Mouse (Mus musculus) 3134 (cell line): ENCODE data around the gene Apoa1.

Experiments used
- DNase-seq: peaks from one replicate; pipeline ENCODE4 v3.0.0-alpha.2; 2011; ENCODE audit warnings: low spot score; ENCODE audit not compliant: insufficient read length; ENCODE audit errors: extremely low read depth

Apoa1 gene

DNA sequence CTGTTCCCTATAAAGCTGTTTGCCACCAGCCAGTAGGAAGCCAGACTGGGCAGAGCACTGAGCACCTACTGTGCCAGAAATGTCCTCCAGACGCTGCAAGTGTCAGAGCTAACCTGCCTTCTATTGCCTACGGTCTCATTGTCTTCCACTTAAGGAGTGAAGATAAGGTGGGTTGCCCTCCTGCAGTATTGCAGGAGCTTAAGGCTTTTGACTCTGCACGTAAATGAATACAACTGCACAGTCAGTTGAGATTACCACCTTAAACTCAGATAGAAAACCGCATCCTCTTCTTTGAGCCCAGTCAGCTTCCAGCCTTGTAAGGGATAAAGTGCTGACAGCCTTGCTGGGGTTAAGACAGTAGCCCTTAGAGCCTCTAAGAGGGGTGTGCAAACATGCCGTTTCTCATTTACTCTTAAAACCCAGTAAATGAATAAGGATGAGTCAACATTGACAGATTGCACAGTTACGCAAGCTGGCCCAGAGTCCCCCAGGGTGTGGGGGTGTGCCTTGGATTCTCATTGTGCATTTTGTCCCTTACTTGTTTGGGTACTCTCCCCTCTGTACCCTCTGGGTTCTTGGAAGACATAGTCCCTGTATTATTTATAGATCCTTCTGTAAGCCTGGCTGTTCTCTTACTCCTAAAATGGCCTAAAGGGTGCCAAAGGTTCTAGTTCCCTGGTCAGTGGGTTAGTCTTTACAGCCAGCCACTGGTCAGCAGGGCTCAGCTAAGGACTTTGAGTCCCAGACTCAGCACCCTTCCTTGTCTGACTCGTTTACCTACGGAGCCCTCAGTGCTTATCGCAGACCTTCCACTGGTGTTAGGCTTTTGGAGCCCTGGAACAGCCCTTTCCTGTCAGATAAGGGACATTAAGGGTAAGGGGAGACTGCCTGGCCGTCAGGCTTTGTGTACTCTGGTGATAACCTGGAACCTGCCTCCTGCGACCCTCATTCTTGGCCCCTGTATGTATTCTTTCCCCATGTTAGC is 12.8 kb upstream of the Apoa1 start:
- no peak for DNase-seq

DNA sequence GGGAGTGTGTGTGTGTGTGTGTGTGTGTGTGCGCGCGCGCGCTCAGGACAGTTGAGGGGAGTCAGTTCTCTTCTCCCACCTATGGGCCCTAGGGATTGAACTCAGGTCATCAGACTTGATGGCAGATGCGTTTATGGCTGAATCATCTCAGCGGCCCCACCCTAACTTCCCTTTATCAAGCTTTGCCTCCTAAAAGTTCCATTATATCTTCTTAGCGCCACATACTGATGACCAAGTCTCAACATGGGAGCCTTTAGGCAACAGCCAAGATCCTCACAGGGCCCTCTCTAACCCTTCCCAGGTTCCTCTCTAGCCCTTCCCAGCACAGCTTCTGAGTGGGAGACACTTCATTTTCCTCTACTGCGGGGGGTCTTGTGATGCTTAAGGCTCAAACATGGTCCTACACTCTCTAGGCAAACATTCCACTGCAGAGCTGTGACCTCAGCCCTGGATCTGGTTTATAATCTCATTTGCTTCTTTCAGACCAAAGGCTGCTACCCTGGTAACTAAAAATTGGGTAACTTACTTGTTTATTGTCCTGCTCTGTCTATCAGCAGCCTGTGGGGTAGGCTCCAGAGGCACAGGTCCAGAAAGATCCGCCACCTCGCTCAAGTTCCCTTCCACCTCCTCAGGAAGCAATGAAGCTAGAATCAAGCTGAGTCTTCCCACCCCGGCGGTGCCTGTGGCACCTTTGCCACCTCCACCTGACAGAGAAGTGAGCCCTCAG is 11.5 kb upstream of the Apoa1 start:
- no peak for DNase-seq

DNA sequence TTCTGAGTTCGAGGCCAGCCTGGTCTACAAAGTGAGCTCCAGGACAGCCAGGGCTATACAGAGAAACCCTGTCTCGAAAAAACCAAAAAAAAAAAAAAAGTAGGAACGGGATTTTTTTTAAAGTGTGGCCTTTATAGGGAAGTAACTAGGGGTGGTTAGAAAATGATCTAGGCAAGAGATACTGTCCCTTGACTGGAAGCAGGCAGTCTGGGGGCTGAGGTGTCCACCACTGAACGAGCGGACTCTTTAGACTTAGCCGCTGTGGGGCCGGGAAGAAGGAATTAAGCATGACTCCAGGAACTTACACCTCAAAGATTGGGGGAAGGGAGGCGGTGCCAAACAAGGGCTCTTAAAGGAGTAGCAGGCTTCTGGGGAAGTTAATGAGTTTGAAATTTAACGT is 10.2 kb upstream of the Apoa1 start:
- no peak for DNase-seq

- no peak for DNase-seq
These were observed 5.3 kb upstream of the Apoa1 start for GRCm38 (mm10) chr9:46223090-46223489.

- no peak for DNase-seq
These were observed 4.3 kb upstream of the Apoa1 start for GRCm38 (mm10) chr9:46224101-46224500.

GRCm38 (mm10) chr9:46224945-46225660 is 3.3 kb upstream of the Apoa1 start:
- no peak for DNase-seq

GRCm38 (mm10) chr9:46227064-46227614 is 1.2 kb upstream of the Apoa1 start:
- no peak for DNase-seq

DNA sequence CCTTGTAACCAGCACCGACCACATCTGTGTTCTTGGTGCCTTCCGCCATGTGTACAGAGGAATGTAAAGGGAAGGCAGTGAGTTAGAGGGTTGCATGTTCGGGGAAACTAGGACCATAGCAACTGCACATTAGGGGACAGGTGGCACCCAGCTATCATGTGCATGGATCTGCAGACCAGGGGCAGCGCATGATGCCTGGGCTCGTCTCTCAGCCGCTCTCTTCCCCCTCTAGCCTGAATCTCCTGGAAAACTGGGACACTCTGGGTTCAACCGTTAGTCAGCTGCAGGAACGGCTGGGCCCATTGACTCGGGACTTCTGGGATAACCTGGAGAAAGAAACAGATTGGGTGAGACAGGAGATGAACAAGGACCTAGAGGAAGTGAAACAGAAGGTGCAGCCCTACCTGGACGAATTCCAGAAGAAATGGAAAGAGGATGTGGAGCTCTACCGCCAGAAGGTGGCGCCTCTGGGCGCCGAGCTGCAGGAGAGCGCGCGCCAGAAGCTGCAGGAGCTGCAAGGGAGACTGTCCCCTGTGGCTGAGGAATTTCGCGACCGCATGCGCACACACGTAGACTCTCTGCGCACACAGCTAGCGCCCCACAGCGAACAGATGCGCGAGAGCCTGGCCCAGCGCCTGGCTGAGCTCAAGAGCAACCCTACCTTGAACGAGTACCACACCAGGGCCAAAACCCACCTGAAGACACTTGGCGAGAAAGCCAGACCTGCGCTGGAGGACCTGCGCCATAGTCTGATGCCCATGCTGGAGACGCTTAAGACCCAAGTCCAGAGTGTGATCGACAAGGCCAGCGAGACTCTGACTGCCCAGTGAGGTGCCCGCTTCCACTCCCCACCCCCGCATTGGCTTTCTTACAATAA is 1.4 kb downstream of the Apoa1 start:
- DNase-seq, result peak; percentile 75

DNA sequence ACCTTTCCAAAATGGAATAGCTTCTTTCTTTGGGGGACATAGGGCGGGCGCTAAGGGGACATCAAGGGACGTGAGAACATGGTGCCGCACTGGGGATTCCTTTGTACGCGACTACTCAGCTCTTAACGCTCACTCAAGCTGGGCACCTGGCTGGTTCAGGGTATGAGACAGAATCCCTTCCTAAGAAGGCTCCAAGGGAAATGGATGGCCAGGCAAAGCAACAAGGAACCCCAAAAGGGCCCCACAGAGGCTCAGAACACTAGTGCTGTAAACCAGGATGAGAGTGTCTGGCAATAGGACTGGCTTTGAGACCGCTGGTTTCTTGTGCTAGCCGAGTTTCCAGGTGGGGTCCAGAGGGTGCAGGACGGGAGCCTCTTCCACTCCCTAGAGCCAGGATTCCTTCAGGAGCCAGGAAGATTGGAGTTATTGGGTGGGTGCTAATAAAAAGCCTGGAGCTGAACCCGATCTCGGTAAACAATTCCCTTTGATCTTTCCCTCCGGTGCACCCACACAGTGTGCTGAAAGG is 2.1 kb downstream of the Apoa1 start:
- no peak for DNase-seq

GRCm38 (mm10) chr9:46235196-46235595 is 6.8 kb downstream of the Apoa1 start:
- no peak for DNase-seq

DNA sequence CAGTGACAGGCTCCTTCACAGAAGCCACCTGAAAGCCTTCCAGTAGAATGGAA is 7.0 kb downstream of the Apoa1 start, which contains the start of gene Apoc3:
TSS of gene Apoc3 (minus strand) at position 41 of the 53 bp plus-strand sequence.
- DNase-seq, result no peak

DNA sequence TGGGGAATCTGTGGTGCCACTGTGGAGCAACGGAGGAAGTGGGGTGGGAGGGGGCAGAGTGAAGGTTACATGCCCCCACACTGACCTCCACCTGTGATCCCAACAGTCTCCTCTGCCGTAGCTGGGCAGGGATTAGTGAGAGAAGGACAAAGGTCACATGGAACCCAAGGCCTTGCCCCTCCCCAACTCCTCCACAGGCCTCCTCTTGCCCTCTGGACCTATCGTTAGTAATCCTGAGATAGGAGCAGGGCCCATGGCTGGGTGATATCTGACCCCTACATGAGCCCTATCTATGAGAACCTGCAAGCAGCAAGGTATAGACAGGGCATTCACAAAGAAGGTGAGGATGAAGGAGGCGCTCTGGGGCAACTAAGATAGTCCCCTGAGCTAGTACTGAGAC is 7.3 kb downstream of the Apoa1 start:
- DNase-seq, result no peak

- no peak for DNase-seq
These were observed 10.5 kb downstream of the Apoa1 start for GRCm38 (mm10) chr9:46238850-46239249.

DNA sequence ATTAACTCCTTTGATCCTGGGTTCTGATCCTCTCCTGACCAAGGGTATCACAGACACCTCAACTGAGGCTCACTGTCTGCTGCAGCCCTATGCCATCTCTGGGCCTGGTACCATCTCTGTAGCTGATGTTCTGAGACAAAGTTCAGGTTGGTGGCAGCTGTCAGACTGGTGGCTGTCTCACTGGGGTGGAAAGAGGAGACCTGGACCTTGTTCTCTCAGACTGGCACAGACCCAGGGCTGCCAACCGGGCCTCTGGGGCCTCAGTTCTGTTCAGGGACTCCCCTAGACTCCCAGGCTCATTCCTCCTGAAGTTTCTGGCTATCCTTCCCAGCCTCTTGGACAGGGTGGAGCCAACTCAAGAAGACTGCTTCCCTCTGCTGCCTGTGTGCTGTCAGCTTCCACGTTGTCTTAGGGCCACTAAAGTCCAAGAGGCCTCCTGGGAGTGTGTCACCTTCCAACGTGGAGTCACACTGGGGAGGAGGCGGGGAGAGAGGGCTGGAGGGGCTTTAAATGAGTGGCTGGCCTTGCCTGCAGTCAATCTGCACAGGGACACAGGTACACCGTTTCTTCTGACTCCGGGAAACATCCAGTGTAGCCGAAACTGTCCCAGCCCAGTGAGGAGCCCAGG is 12.3 kb downstream of the Apoa1 start, which contains the start of gene Apoa4:
TSS of gene Apoa4 (plus strand) at position 171 of the 628 bp plus-strand sequence.
- DNase-seq, result no peak

- DNase-seq, result no peak
These were observed 13.4 kb downstream of the Apoa1 start for GRCm38 (mm10) chr9:46241818-46242217.

DNA sequence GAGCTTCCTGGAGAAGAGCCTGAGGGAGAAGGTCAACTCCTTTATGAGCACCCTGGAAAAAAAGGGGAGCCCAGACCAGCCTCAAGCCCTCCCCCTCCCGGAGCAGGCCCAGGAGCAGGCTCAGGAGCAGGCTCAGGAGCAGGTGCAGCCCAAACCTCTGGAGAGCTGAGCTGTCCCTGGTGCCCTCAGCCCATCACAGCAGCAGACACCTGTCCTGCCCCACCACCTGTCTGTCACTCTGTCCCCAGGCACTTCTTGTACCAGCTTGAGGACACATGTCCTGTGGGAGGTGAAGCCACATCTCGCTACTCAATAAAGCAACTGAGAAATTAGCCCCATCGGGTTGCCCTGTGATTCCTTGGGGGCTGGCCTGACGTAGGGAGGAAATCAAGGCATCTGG is 14.7 kb downstream of the Apoa1 start:
- DNase-seq, result no peak

DNA sequence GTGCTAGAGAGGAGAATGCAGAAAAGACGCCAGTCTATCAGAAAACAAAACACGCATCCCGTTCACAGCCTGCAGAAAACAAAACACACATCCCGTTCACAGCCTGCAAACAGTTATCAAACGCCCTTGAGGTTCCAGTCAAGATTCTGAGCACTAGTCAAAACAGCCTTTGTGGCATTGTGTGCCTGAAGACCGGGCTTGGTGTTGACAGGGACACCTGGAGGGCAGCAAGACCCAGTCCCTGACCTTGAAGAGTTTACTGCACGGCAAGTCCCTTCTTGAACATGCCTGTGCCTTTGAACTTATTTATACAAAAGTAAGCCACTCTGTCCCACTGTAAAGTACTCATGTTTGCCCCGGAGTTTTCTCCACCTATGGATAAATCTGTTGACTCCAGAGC is 15.2 kb downstream of the Apoa1 start:
- DNase-seq, result no peak

GRCm38 (mm10) chr9:46246752-46247324 is 18.5 kb downstream of the Apoa1 start:
- DNase-seq, result no peak

GRCm38 (mm10) chr9:46256177-46256576 is 27.8 kb downstream of the Apoa1 start:
- no peak for DNase-seq
